Mouse (Mus musculus) myocyte (in vitro differentiated cells): Measurements from ENCODE around the gene Sidt2. TPM values are rescaled to one million over a fixed set of nuclear protein-coding genes. Genes with fewer than 3 reads are reported as not detected.

ENCODE experiments used
- H3K27me3 ChIP-seq: one replicate; pipeline ENCODE4 v1.6.1; 2011; ENCODE audit not compliant: control insufficient read depth, insufficient read depth, insufficient read length
- H3K36me3 ChIP-seq: one replicate; pipeline ENCODE4 v1.6.1; 2011; ENCODE audit not compliant: control insufficient read depth, insufficient read depth
- H3K4me2 ChIP-seq: one replicate; pipeline ENCODE4 v1.6.1; 2011; ENCODE audit warnings: low read depth, control low read depth
- H3K4me3 ChIP-seq: one replicate; pipeline ENCODE4 v1.5.1; 2011; ENCODE audit warnings: mild to moderate bottlenecking, control low read depth, moderate library complexity
- H3K79me2 ChIP-seq: one replicate; pipeline ENCODE4 v1.6.1; 2011; ENCODE audit not compliant: control insufficient read depth, insufficient read depth
- H3ac ChIP-seq: one replicate; pipeline ENCODE4 v1.6.1; 2011; ENCODE audit not compliant: control insufficient read depth, insufficient read length
- CEBPB ChIP-seq: IDR thresholded peaks from 2 replicates; pipeline ENCODE4 v1.6.1; 2011; ENCODE audit warnings: mild to moderate bottlenecking, moderate library complexity; ENCODE audit not compliant: poor library complexity, insufficient read depth, severe bottlenecking
- E2F4 ChIP-seq: IDR thresholded peaks from one replicate; pipeline ENCODE4 v1.6.1; 2011; ENCODE audit warnings: mild to moderate bottlenecking, control low read depth, moderate library complexity; ENCODE audit not compliant: insufficient read depth
- MAX ChIP-seq: IDR thresholded peaks from one replicate; pipeline ENCODE4 v1.6.1; 2011; ENCODE audit warnings: low read depth, mild to moderate bottlenecking, control low read depth
- MYOD1 ChIP-seq, 3 experiments: IDR thresholded peaks; one replicate each; pipeline ENCODE4 v1.6.1; 2011; ENCODE audit warnings: control low read depth in 2 of 3, low read depth in 2 of 3, mild to moderate bottlenecking in 2 of 3, moderate library complexity in 1 of 3; ENCODE audit not compliant: insufficient read length in 2 of 3, control insufficient read depth in 1 of 3
- MYOG ChIP-seq, 3 experiments: IDR thresholded peaks; one replicate each; pipeline ENCODE4 v1.6.1; 2011; ENCODE audit warnings: control low read depth in 2 of 3, low read depth in 2 of 3, mild to moderate bottlenecking in 2 of 3; ENCODE audit not compliant: insufficient read length in 2 of 3, control insufficient read depth in 1 of 3, insufficient read depth in 1 of 3
- POLR2A ChIP-seq: IDR thresholded peaks from one replicate; pipeline ENCODE4 v1.6.1; 2011; ENCODE audit warnings: low read depth, mild to moderate bottlenecking, control low read depth, moderate library complexity; ENCODE audit not compliant: insufficient read length
- POLR2AphosphoS2 ChIP-seq: IDR thresholded peaks from one replicate; pipeline ENCODE4 v1.6.1; 2011; ENCODE audit warnings: low read depth, control low read depth; ENCODE audit not compliant: insufficient read length
- REST ChIP-seq: IDR thresholded peaks from one replicate; pipeline ENCODE4 v1.6.1; 2011; ENCODE audit warnings: mild to moderate bottlenecking, control low read depth, moderate library complexity; ENCODE audit not compliant: insufficient read depth, insufficient read length
- SRF ChIP-seq: IDR thresholded peaks from one replicate; pipeline ENCODE4 v1.6.1; 2011; ENCODE audit warnings: low read depth; ENCODE audit not compliant: control insufficient read depth, insufficient read length
- TCF12 ChIP-seq: IDR thresholded peaks from one replicate; pipeline ENCODE4 v1.6.1; 2011; ENCODE audit warnings: mild to moderate bottlenecking, control low read depth; ENCODE audit not compliant: poor library complexity, insufficient read depth, severe bottlenecking
- TCF3 ChIP-seq: IDR thresholded peaks from one replicate; pipeline ENCODE4 v1.6.1; 2011; ENCODE audit warnings: low read depth, control low read depth; ENCODE audit not compliant: insufficient read length
- USF1 ChIP-seq: IDR thresholded peaks from one replicate; pipeline ENCODE4 v1.6.1; 2011; ENCODE audit warnings: low read depth, mild to moderate bottlenecking, control low read depth, moderate library complexity
- polyA plus RNA-seq: library from polyadenylated mRNA; unstranded; fragments of >200 nt; fragmentation: generic; extraction: Trizol; gene quantifications from one replicate; pipeline ENCODE4 v1.2.1, GENCODE M21; 2012; ENCODE audit warnings: missing spikeins

Gene Sidt2
- polyA plus RNA-seq, 1 experiment = 59.9 TPM

DNA sequence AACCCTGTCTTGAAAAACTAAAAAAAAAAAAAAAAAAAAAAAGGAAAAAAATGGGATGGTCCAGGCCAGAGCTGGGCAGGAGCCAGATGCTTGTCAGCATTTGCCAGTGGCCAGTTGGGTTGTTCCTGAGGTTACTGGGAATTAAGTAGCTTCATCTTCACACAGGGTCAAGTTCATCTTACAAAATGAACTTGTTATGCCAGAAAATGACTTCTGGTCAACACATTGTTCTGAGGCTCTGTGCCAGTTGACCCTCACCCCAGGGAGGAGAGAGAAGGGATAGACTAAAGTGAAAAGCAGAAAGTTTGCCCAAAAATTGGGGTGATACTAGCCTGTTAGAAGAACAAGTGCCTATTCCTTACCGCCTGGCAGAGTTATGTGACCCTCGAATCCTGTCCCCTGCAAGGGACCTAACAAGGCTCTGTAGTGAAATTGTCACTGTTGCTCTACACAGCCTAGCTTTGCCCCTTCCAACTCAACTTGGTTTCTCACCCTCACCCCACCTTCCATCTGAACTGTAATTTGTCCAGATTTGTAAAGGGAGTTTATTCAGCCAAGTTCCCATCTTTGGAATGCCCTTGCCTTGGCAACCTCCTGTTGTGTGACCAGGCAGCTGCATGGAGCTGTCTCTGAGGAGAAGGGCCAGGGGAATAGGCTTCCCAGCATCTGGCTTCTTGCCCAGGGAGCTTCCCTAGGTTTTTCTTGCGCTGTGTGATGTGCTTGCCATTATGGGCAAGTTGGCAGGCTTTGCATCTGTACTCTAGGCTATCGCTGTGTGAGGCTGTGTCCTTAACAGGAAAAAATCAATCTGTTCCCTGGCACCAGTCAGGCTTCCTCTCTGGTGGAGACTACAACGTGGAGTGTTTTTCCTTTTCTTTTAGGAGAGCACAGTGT is 37.8 kb downstream of the Sidt2 start:
- H3K27me3 ChIP-seq = no peaks in the 10 kb centered on the region
- TF ChIP-seq POLR2AphosphoS2 = no peak
- TF ChIP-seq CEBPB = no peak
- TF ChIP-seq MYOD1 (IDR thresholded peaks at IDR 0.05; ENCODE audit: control insufficient read depth in 1 of 3, insufficient read length in 2 of 3, low read depth in 2 of 3) = no peak
- TF ChIP-seq REST = no peak
- no peak for TF ChIP-seq POLR2A
- no peak for TF ChIP-seq E2F4
- no peak for TF ChIP-seq MAX
- no peak for TF ChIP-seq TCF12
- TF ChIP-seq TCF3 = no peak
- TF ChIP-seq SRF = no peak
- TF ChIP-seq USF1 = no peak
- TF ChIP-seq MYOG (IDR thresholded peaks at IDR 0.05; ENCODE audit: control insufficient read depth in 1 of 3, insufficient read depth in 1 of 3, insufficient read length in 2 of 3, low read depth in 2 of 3) = no peak
- H3K4me2 ChIP-seq = no peak overlapping the region
- no peak overlapping the region for H3K4me3 ChIP-seq
- no peaks in the 10 kb centered on the region for H3K79me2 ChIP-seq
- H3K36me3 ChIP-seq = peaks cover 14% of the 10 kb centered on the region
- no peak overlapping the region for H3ac ChIP-seq

DNA sequence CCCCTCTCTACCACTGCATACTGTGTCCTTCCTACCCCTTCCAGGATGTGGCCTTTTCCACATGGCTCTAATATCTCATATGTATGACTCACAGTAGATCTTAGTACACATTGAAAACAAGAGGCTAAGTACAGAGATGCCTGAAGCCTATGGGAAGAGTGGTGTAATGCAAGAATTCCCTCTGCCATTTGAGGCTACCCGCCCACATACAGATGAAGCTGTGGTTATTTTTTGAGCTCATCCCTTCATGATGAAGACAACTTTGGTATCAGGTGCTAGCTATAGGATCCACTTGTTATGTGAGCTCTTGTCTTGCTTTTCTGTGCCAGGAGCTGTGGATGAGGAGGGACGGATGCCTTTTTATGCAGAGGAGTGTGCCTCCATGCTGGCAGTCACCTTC is 39.4 kb downstream of the Sidt2 start:
- Histone ChIP-seq H3K4me2 (no peak overlapping the region), H3K4me3 (no peak overlapping the region), H3K79me2 (no peaks in the 10 kb centered on the region), H3K27me3 (no peaks in the 10 kb centered on the region), H3K36me3 (peaks cover 27% of the 10 kb centered on the region), H3ac (no peak overlapping the region)
- no peak for TF ChIP-seq POLR2A
- no peak for TF ChIP-seq REST
- TF ChIP-seq SRF = no peak
- no peak for TF ChIP-seq CEBPB
- TF ChIP-seq USF1 = no peak
- no peak for TF ChIP-seq MAX
- TF ChIP-seq MYOD1 (IDR thresholded peaks at IDR 0.05; ENCODE audit: control insufficient read depth in 1 of 3, insufficient read length in 2 of 3, low read depth in 2 of 3) = no peak

DNA sequence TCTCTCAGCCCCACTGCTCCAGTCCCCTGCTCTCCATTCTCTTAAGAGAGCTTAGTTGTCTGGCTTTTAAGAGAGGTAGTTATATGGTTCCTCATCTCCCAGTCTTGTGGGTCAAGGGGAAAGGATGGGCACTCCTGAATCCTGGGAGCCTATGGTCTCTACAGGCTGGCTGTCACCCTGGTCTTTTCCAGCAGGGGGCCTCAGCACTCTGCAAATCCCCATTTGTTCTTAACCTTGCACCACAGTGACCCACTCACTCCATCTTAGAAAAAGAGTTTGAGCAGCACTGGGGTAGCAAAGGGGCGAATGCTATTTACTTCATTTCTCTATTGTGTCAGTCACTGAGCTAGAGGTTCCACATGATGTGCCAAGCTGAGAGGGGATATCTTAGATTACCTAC is 43.4 kb downstream of the Sidt2 start:
- H3K27me3 ChIP-seq = no peaks in the 10 kb centered on the region
- H3K4me3 ChIP-seq = no peak overlapping the region
- TF ChIP-seq TCF12 (no peak), SRF (no peak), TCF3 (no peak), POLR2A (no peak), REST (no peak), MAX (no peak), CEBPB (no peak)
- peaks cover 19% of the 10 kb centered on the region for H3K36me3 ChIP-seq
- peaks cover 19% of the 10 kb centered on the region for H3K79me2 ChIP-seq
- H3K4me2 ChIP-seq = no peak overlapping the region
- no peak overlapping the region for H3ac ChIP-seq

DNA sequence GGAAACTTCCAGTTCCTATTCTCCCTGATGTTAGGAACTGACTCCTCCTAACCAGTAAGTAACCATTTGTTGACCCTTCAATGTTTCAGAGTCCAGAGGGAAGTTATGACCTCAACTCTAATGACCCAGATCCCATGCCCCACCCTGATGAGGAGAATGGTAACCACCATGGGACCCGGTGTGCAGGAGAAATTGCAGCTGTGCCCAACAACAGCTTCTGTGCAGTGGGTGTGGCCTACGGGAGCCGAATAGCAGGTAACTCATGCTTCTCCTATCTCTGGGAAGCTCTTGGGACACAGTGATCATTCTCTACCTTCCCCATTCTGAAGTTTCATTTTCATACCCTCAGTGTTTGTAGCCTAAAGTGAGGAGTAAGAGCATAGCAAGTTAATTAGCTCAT is 44.1 kb downstream of the Sidt2 start:
- TF ChIP-seq E2F4 (no peak), MYOG (IDR thresholded peaks at IDR 0.05; ENCODE audit: control insufficient read depth in 1 of 3, insufficient read depth in 1 of 3, insufficient read length in 2 of 3, low read depth in 2 of 3) (no peak), TCF3 (no peak), CEBPB (no peak), TCF12 (no peak), MAX (no peak), MYOD1 (IDR thresholded peaks at IDR 0.05; ENCODE audit: control insufficient read depth in 1 of 3, insufficient read length in 2 of 3, low read depth in 2 of 3) (no peak), USF1 (no peak), POLR2A (no peak), SRF (no peak), REST (no peak), POLR2AphosphoS2 (no peak)
- Histone ChIP-seq H3K4me2 (no peak overlapping the region), H3K4me3 (no peak overlapping the region), H3K36me3 (peaks cover 19% of the 10 kb centered on the region), H3K27me3 (no peaks in the 10 kb centered on the region), H3K79me2 (peaks cover 19% of the 10 kb centered on the region), H3ac (no peak overlapping the region)
